19 mouse cellular contexts compared by ENCODE assay signal in genomic region chr7:126645708-126646107, GRCm38 (mm10). TPM values are rescaled to one million over a fixed set of nuclear protein-coding genes. Genes with fewer than 3 reads are reported as not detected.
A peak's percentile ranks its signal among the peaks of the same experiment; 100 is the strongest.
DNase-seq lines count a peak whose midpoint lies in the region; ATAC-seq and TF ChIP-seq lines count a peak whose summit lies in the region.
"Had no signal": no experiment of that assay in that cellular context is flagged by ENCODE, and none has a peak within 500 bp of the region (broad histone marks: within the 10 kb centered on the region; RNA-seq: fewer than 3 reads in every experiment).

No protein-coding gene starts in this region.

- no peak overlapping the region for H3K4me3 ChIP-seq in lung, postnatal 0 days (ENCODE audit: low read depth, low read length)
- H3K4me3 ChIP-seq in kidney, postnatal 0 days (replicated peaks; ENCODE audit: low read depth, low read length): no peak overlapping the region
- H3K4me3 ChIP-seq: embryonic facial prominence, embryonic 10.5 days; erythroblast, embryonic 14.5 days; intestine, embryonic 15.5 days; limb, embryonic 12.5 days had no signal

- 0 out of 2 replicates have a peak, but pooled peaks cover 3% of the 10 kb centered on the region for H3K4me1 ChIP-seq in lung, postnatal 0 days (ENCODE audit: insufficient read depth, low read depth, low read length)
- no peaks in the 10 kb centered on the region for H3K4me1 ChIP-seq in kidney, postnatal 0 days (replicated peaks; ENCODE audit: insufficient read depth, low read length)

- intact Hi-C loops in heart, postnatal 10 days (cut with DNase I): loop anchor here (10.0 kb wide), 1 partner anchor 469 kb away; no protein-coding TSS in a partner anchor

- no peaks in the 10 kb centered on the region for H3K36me3 ChIP-seq in lung, postnatal 0 days (ENCODE audit: insufficient read depth, low read length)
- no peaks in the 10 kb centered on the region for H3K36me3 ChIP-seq in kidney, postnatal 0 days (ENCODE audit: insufficient read depth, low read length)
- H3K36me3 ChIP-seq: embryonic facial prominence, embryonic 10.5 days; G1E; intestine, embryonic 15.5 days; limb, embryonic 12.5 days had no signal

- DNase-seq in heart, adult 9 months (ENCODE audit: low spot score in 2 of 2): peak; percentile 33 to 65
- no peak for DNase-seq in heart, postnatal 10 days
- no peak for DNase-seq in lung, postnatal 0 days (ENCODE audit: low spot score)
- DNase-seq in lung, adult 18-20 months: no peak
- peak; percentile 16 for DNase-seq in kidney, postnatal 0 days (ENCODE audit: low spot score)
- DNase-seq in thymus, postnatal 25 days: no peak
- no peak for DNase-seq in adrenal gland, adult 8-10 months
- DNase-seq: cerebellum, adult 11-12 months; layer of hippocampus, adult 9-11 months; thymus, adult 2 months had no signal

- 0 out of 2 replicates have a peak, but pooled peaks have one; percentile 35 for TF ChIP-seq EP300 in lung, postnatal 0 days (IDR thresholded peaks at IDR 0.05)

- ATAC-seq in lung, postnatal 0 days: no peak
- no peak for ATAC-seq in kidney, postnatal 0 days (replicated peaks; ENCODE audit: low FRiP score, low read depth)
- ATAC-seq: forebrain, embryonic 14.5 days; intestine, embryonic 15.5 days had no signal

- no peak overlapping the region for H3K27ac ChIP-seq in lung, postnatal 0 days (ENCODE audit: low read length)
- H3K27ac ChIP-seq in kidney, postnatal 0 days: peak overlapping the region; percentile 52; the same call in 1 of the 2 replicates
- H3K27ac ChIP-seq: embryonic facial prominence, embryonic 10.5 days; hindbrain, embryonic 14.5 days; intestine, embryonic 15.5 days; liver, embryonic 14.5 days had no signal

- H3K9ac ChIP-seq in lung, postnatal 0 days (replicated peaks; ENCODE audit: low read depth): no peak overlapping the region
- H3K9ac ChIP-seq in kidney, postnatal 0 days (ENCODE audit: low read depth, low read length): no peak overlapping the region
- H3K9ac ChIP-seq: hindbrain, embryonic 14.5 days; intestine, embryonic 15.5 days; limb, embryonic 12.5 days; liver, embryonic 14.5 days had no signal

- 44% methylated on average over 5 of the region's 5 CpGs for WGBS in lung, postnatal 0 days
- 41% methylated on average over 5 of the region's 5 CpGs for WGBS in kidney, postnatal 0 days

- no peaks in the 10 kb centered on the region for H3K9me3 ChIP-seq in lung, postnatal 0 days (ENCODE audit: low read length)
- no peaks in the 10 kb centered on the region for H3K9me3 ChIP-seq in kidney, postnatal 0 days (replicated peaks; ENCODE audit: low read length)
- H3K9me3 ChIP-seq: embryonic facial prominence, embryonic 10.5 days; G1E; intestine, embryonic 15.5 days; limb, embryonic 12.5 days had no signal

- no peaks in the 10 kb centered on the region for H3K27me3 ChIP-seq in lung, postnatal 0 days (replicated peaks; ENCODE audit: insufficient read depth, low read length)
- H3K27me3 ChIP-seq in kidney, postnatal 0 days (ENCODE audit: insufficient read depth, low read length): no peaks in the 10 kb centered on the region
- H3K27me3 ChIP-seq: intestine, embryonic 15.5 days; limb, embryonic 12.5 days had no signal

- no peak overlapping the region for H3K4me2 ChIP-seq in lung, postnatal 0 days (replicated peaks; ENCODE audit: low read depth, low read length)
- H3K4me2 ChIP-seq in kidney, postnatal 0 days (ENCODE audit: low read length): no peak overlapping the region
- H3K4me2 ChIP-seq: hindbrain, embryonic 14.5 days; intestine, embryonic 15.5 days; limb, embryonic 12.5 days had no signal

- no peak for TF ChIP-seq CTCF in lung, postnatal 0 days (IDR thresholded peaks at IDR 0.05)
- TF ChIP-seq CTCF in kidney, postnatal 0 days (IDR thresholded peaks at IDR 0.05; ENCODE audit: low read depth): no peak

RNA-seq across cellular contexts. Expression of gene Sgf29, which starts 3.4 kb away (rescaled TPM):
- 10 to 100 TPM; 26.0 to 32.0 TPM for total RNA-seq in heart, postnatal 10 days (2021)
- polyA plus RNA-seq in lung, postnatal 0 days (2015; fragmentation: Nextera tagmentation; extraction: Ambion mirVana): 42.9 and 49.5 TPM in 2 replicates
- 37.8 and 38.6 TPM in 2 replicates for polyA plus RNA-seq in kidney, postnatal 0 days (2015; fragmentation: Nextera tagmentation; extraction: Ambion mirVana)
- 10 to 100 TPM; 30.5 to 44.4 (median 38.2) TPM for total RNA-seq in adrenal gland, adult 8-10 months (2022)

RNA-seq across cellular contexts. Expression of gene Nupr1, which starts 15.0 kb away (rescaled TPM):
- 10 to 100 TPM in 1 of 2 experiments, 1 to 10 TPM in 1; 7.2 to 10.5 TPM for total RNA-seq in heart, postnatal 10 days (2021)
- 266 and 308 TPM in 2 replicates for polyA plus RNA-seq in lung, postnatal 0 days (2015; fragmentation: Nextera tagmentation; extraction: Ambion mirVana)
- 24.5 and 24.8 TPM in 2 replicates for polyA plus RNA-seq in kidney, postnatal 0 days (2015; fragmentation: Nextera tagmentation; extraction: Ambion mirVana)
- 10 to 100 TPM in 2 of 4 experiments, 1 to 10 TPM in 2; 7.9 to 17.5 (median 10.3) TPM for total RNA-seq in adrenal gland, adult 8-10 months (2022)

RNA-seq across cellular contexts. Expression of gene Sult1a1, which starts 30.5 kb away (rescaled TPM):
- total RNA-seq in heart, postnatal 10 days (2021): 10 to 100 TPM; 12.0 to 32.5 TPM
- polyA plus RNA-seq in lung, postnatal 0 days (2015; fragmentation: Nextera tagmentation; extraction: Ambion mirVana): 57.1 and 58.4 TPM in 2 replicates
- 13.4 and 17.3 TPM in 2 replicates for polyA plus RNA-seq in kidney, postnatal 0 days (2015; fragmentation: Nextera tagmentation; extraction: Ambion mirVana)
- 10 to 100 TPM; 33.4 to 42.0 (median 40.2) TPM for total RNA-seq in adrenal gland, adult 8-10 months (2022)
- total RNA-seq: megakaryocyte-erythroid progenitor cell, adult 5-6 weeks had no signal
- polyA plus RNA-seq: erythroblast, embryonic 14.5 days; G1E had no signal

RNA-seq across cellular contexts. Expression of gene Bola2, which starts 49.5 kb away (rescaled TPM):
- total RNA-seq in heart, postnatal 10 days (2021): 10 to 100 TPM; 50.7 to 59.8 TPM
- polyA plus RNA-seq in lung, postnatal 0 days (2015; fragmentation: Nextera tagmentation; extraction: Ambion mirVana): 76.1 and 77.4 TPM in 2 replicates
- 140 and 145 TPM in 2 replicates for polyA plus RNA-seq in kidney, postnatal 0 days (2015; fragmentation: Nextera tagmentation; extraction: Ambion mirVana)
- 100 to 1,000 TPM in 1 of 4 experiments, 10 to 100 TPM in 3; 78.0 to 116 (median 95.6) TPM for total RNA-seq in adrenal gland, adult 8-10 months (2022)

RNA-seq across cellular contexts. Expression of gene Slx1b, which starts 49.9 kb away (rescaled TPM):
- 1 to 10 TPM; 6.1 to 8.0 TPM for total RNA-seq in heart, postnatal 10 days (2021)
- polyA plus RNA-seq in lung, postnatal 0 days (2015; fragmentation: Nextera tagmentation; extraction: Ambion mirVana): 9.2 and 10.4 TPM in 2 replicates
- 7.1 and 9.0 TPM in 2 replicates for polyA plus RNA-seq in kidney, postnatal 0 days (2015; fragmentation: Nextera tagmentation; extraction: Ambion mirVana)
- total RNA-seq in adrenal gland, adult 8-10 months (2022): 10 to 100 TPM; 14.7 to 21.1 (median 18.2) TPM

Comparison
In these comparisons a context has a peak if more than half of its experiments do, and no peak if none do; other contexts are left out.
1. DNase-seq: peak in heart, adult 9 months (2 of 2) and kidney, postnatal 0 days (single experiment); none in heart, postnatal 10 days (0 of 2), lung, postnatal 0 days (single experiment), lung, adult 18-20 months (0 of 2), thymus, postnatal 25 days (single experiment) and adrenal gland, adult 8-10 months (single experiment).